Mouse (Mus musculus) cerebellum, postnatal 4 days (tissue): ENCODE measurements around the gene Tnfsfm13.

Experiments
- DNase-seq, 2 experiments: peaks; one replicate each; pipeline ENCODE4 v3.0.0; 2022; ENCODE audit warnings: low spot score in 2 of 2, mixed read lengths in 1 of 2

Tnfsfm13 gene

DNA sequence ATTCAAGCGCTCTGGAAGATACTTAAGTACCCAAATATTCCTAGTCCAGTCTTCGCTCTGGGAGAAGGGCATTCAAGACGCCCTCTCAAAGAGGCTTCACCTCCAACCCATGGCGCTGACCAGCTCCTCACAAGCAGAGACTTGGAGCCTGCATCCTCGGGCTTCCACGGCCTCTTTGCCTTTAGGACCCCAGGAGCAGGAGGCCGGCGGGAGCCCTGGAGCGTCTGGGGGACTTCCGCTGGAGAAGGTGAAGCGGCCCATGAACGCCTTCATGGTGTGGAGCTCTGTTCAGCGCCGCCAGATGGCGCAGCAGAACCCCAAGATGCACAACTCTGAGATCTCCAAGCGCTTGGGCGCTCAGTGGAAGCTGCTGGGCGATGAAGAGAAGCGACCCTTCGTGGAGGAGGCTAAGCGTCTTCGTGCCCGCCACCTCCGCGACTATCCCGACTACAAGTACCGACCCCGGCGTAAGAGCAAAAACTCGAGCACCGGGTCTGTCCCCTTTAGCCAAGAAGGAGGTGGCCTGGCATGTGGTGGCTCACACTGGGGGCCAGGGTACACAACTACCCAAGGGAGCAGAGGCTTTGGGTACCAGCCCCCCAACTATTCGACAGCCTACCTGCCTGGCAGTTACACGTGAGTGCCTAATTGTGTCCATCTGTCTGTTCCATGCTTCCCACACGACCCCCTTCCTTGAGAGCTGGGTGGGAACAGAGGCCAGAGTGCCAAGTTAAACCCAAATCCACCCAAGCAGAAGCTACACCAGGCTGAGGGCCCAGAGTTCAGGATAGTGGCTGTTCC is 40.4 kb downstream of the Tnfsfm13 start, which contains the start of gene Sox15:
Gene Sox15, plus strand, starts transcription at position 51 of the 801 bp plus-strand sequence.
- DNase-seq, result peak; percentile 54 to 77

DNA sequence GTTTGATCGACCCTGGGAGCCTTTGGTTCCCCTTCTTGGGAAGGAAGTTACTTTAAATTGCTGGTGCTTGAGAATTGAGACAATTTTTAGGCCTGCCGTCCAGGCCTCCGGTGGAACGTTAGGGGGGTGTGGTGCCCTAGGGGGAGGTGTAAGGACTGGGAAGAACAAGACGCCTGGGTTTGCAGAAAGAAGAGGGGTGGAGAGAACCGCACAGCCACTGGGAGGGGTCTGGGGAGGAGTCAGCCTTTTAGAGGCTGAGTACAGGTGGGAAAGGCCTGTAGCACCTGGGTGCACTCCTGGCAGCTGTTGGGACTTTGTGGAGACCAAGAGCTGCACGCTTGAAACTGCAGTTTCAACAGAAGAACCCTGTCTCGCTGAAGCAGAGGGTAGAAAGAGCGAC is 41.1 kb downstream of the Tnfsfm13 start:
- DNase-seq, result no peak

DNA sequence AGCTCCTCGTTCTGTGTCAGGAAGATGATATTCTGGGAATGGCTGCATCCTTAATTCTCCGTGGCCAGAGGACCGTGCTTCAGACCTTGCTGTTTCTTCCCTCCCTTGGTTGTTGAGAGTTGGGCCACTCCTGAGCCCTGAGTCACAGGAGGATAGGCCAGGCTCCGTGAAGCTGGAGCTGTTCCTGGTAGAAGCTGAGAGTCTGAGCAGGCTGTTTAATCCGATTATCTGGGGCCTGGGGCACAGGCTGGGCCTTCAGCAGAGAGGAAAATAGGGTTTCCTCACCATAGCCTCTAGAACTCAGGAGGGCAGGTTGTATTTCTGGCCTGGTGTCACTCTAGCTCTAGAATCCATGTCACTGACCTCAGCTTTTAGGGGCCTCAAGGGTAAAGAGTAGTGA is 42.5 kb downstream of the Tnfsfm13 start:
- no peak for DNase-seq

DNA sequence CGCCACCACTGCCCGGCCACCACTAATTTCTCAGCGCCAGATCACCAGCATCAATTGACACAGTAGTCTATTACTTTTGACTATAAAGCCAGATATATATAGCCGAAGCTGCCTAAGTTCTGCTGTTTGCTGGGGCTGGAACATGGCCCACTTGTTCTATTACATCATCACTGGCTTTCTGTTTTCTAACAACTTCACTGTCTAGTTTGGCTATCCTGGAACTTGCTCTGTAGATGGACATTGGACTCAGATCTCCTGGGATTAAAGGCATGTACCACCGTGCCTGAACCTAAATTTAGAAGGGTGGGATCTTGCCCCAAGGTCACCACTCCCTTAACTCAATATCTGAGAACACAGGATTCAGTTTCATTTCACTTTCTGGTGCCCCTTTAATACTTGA is 50.0 kb downstream of the Tnfsfm13 start:
- no peak for DNase-seq

DNA sequence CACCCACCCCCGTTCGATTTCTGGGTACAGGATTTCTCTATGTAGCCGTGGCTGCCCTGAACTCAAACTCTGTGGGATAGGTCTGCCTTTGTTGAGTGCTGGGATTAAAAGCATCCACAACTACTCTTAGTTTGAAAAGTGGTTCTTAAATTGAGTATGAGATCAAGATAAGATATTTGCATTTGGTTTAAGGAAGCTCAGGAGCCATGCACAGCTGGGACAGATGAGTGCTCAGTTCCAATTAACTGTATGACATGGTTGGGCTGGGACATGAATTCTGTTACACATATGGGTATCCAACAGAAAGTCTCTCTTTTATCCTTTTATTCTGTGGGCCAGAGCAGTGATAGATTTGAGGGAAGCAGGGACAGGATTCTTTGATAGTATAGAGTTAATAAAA is 60.4 kb downstream of the Tnfsfm13 start:
- no peak for DNase-seq

DNA sequence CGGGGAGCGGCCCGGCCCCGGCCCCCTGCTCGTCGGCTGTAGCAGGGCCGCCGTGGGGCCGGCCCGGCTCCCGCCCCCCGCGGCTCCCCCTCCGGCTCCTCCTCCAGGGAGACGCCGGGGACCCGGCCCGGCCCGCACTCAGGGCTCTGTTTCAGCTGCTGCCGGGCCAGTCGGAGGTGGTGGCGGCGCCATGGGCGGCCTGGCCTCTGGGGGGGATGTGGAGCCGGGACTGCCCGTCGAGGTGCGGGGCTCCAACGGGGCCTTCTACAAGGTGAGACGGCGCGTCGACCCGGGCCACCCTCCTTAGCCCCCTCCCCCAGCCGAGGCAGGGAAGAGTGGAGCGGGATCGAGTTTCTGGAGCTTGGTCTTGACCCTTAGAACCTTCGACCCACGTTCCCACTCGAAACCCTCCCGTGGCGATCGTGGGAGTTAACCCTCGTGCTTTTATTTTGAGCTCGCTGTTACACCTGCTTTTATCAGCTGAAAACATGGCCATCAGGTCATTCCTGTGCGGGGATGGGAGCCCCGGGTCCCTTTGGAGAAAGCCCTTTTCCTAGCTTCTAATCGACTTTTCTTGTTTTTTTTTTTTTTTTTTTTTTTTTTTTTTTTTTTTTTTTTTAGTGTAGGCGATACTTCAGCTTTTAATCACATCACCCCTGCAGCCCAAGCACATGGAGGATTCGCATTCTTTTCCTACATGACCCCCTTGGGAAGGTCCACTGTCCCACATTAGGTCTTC is 62.6 kb downstream of the Tnfsfm13 start:
- no peak for DNase-seq
